Mouse (Mus musculus): ENCODE measurements around the gene Tk1.
A peak's percentile ranks its signal among the peaks of the same experiment; 100 is the strongest.

- TF ChIP-seq POLR2A (IDR thresholded peaks at IDR 0.05; ENCODE audit: borderline replicate concordance, insufficient read depth, low read length) (no peak), CTCF (IDR thresholded peaks at IDR 0.05; ENCODE audit: borderline replicate concordance, insufficient read depth, low read depth, low read length) (peak; percentile 69)
Observed at GRCm38 (mm10) chr11:117790286-117790685, 35.6 kb downstream of the Tk1 start.

Data from cerebellum, adult 2 months (tissue).